Mouse (Mus musculus) liver, adult 2 months (tissue): ENCODE results near the gene Itpr2. TPM values are rescaled to one million over a fixed set of nuclear protein-coding genes. Genes with fewer than 3 reads are reported as not detected.

Experiments used
- DNase-seq: peaks from one replicate; pipeline ENCODE4 v3.0.0-alpha.2; 2011; ENCODE audit warnings: low read depth, low spot score; ENCODE audit errors: extremely low read depth
- H3K27ac ChIP-seq: fragments of 200-500 bp; replicated peaks from 2 replicates; pipeline ENCODE4 v1.5.1; 2012; ENCODE audit warnings: low read depth, mild to moderate bottlenecking, control low read depth, inconsistent platforms, low read length; ENCODE audit not compliant: insufficient read depth
- H3K27me3 ChIP-seq: fragments of 200-500 bp; 2 replicates; pipeline ENCODE4 v1.6.1; 2012; ENCODE audit warnings: mild to moderate bottlenecking, moderate library complexity, low read length, inconsistent platforms; ENCODE audit not compliant: control insufficient read depth, insufficient read depth
- H3K36me3 ChIP-seq: fragments of 200-500 bp; 2 replicates; pipeline ENCODE4 v1.6.1; 2012; ENCODE audit warnings: low read length, inconsistent platforms; ENCODE audit not compliant: control insufficient read depth, insufficient read depth
- H3K4me1 ChIP-seq: fragments of 200-500 bp; 2 replicates; pipeline ENCODE4 v1.6.1; 2011; ENCODE audit warnings: low read length; ENCODE audit not compliant: control insufficient read depth, insufficient read depth
- H3K4me3 ChIP-seq: fragments of 200-500 bp; 2 replicates; pipeline ENCODE4 v1.5.1; 2011; ENCODE audit warnings: low read depth, mild to moderate bottlenecking, control low read depth, low read length, moderate library complexity; ENCODE audit not compliant: insufficient read depth
- H3K79me2 ChIP-seq: fragments of 200-500 bp; 2 replicates; pipeline ENCODE4 v1.6.1; 2012; ENCODE audit warnings: inconsistent platforms, mild to moderate bottlenecking, low read length, moderate library complexity; ENCODE audit not compliant: control insufficient read depth, insufficient read depth
- H3K9ac ChIP-seq: fragments of 200-500 bp; 2 replicates; pipeline ENCODE4 v1.6.1; 2012; ENCODE audit warnings: low read depth, mild to moderate bottlenecking, control low read depth, inconsistent platforms, low read length
- CTCF ChIP-seq: fragments of 200-500 bp; IDR thresholded peaks from 2 replicates; pipeline ENCODE4 v1.5.1; 2011; ENCODE audit warnings: low read depth, low read length, control low read depth
- POLR2A ChIP-seq: fragments of 200-500 bp; IDR thresholded peaks from 2 replicates; pipeline ENCODE4 v1.6.1; 2011; ENCODE audit warnings: low read length, control low read depth; ENCODE audit not compliant: insufficient read depth; ENCODE audit errors: extremely low read depth
- WGBS: fragments of 180-500 bp; shearing (Covaris S2); methylation state at CpG from one replicate; pipeline ENCODE4 v1.1.7; 2018; 5-methylcytosine and 5-hydroxymethylcytosine counted together
- polyA plus RNA-seq: library from polyadenylated mRNA; depleted of rRNA; stranded (reverse); fragments of >200 nt; gene quantifications from 2 replicates; pipeline ENCODE4 v1.2.3, GENCODE M21; 2012
- total RNA-seq: library from RNA; depleted of rRNA; stranded (reverse); fragments of >200 nt; gene quantifications from 2 replicates; pipeline ENCODE4 v1.2.3, GENCODE M21; 2014

Itpr2 gene
- total and polyA plus RNA-seq, 2 experiments: 9.5 to 22.9 TPM

DNA sequence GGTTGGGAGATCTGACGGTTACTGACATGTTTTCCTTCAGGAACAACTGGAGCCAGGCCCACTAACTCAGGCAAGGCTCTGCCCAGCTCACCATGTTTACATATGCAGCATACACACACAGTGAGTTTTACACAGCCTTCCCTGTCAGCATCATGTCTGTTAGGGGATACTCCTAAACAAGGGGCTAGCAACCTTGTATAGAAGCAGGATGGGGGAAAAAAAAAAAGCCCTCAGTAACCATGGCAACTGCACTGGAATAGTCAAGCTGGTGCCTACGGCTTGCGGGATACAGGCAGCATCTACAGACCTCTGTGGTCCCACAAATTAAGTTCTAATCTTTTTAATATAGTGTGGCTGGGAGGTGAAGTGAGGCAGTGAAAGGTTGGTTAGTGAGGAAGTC lies 266.9 kb downstream of the Itpr2 start:
- Histone ChIP-seq H3K4me1 (no peaks in the 10 kb centered on the region), H3K4me3 (no peak overlapping the region), H3K36me3 (peaks cover 26% of the 10 kb centered on the region), H3K27me3 (no peaks in the 10 kb centered on the region), H3K9ac (no peak overlapping the region), H3K27ac (no peak overlapping the region), H3K79me2 (no peaks in the 10 kb centered on the region)
- no peak for TF ChIP-seq CTCF
- no peak for TF ChIP-seq POLR2A
- 95% methylated on average over 3 of the region's 3 CpGs for WGBS
- no peak for DNase-seq

- no peaks in the 10 kb centered on the region for H3K79me2 ChIP-seq
- H3K36me3 ChIP-seq: peaks cover 26% of the 10 kb centered on the region
- H3K27ac ChIP-seq: no peak overlapping the region
- H3K9ac ChIP-seq: no peak overlapping the region
- 98% methylated on average over 1 of the region's 1 CpGs for WGBS
- no peak for DNase-seq
- TF ChIP-seq CTCF (no peak), POLR2A (no peak)
- H3K4me1 ChIP-seq: no peaks in the 10 kb centered on the region
- H3K27me3 ChIP-seq: no peaks in the 10 kb centered on the region
- H3K4me3 ChIP-seq: no peak overlapping the region
Observed at GRCm38 (mm10) chr6:146234417-146234816, 267.6 kb downstream of the Itpr2 start.

DNA sequence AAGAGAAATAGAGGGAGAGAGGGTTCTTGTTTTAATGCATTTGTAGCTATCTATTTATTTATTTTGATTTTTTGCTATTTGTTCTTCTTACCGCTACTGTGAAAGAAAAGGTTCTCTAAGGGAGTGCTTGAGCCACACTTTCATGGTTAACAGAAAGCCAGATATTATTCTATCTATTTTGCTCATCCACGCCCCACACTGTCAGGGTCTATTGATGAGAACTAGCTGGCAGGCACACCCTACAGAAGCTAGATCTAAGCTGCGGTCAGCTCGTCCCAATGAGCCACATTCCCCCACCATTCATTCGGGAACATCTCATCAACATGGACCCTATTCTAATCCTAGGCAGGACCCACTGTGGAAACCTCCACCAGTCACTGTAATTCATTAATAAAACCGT lies 271.1 kb downstream of the Itpr2 start:
- Histone ChIP-seq H3K27ac (no peak overlapping the region), H3K79me2 (no peaks in the 10 kb centered on the region), H3K36me3 (peaks cover 43% of the 10 kb centered on the region), H3K27me3 (no peaks in the 10 kb centered on the region), H3K4me1 (no peaks in the 10 kb centered on the region), H3K9ac (no peak overlapping the region), H3K4me3 (no peak overlapping the region)
- no peak for DNase-seq
- TF ChIP-seq CTCF (no peak), POLR2A (no peak)
- 94% methylated on average over 6 of the region's 6 CpGs for WGBS

- Histone ChIP-seq H3K4me1 (no peaks in the 10 kb centered on the region), H3K79me2 (no peaks in the 10 kb centered on the region), H3K36me3 (peaks cover 46% of the 10 kb centered on the region), H3K4me3 (no peak overlapping the region), H3K27me3 (no peaks in the 10 kb centered on the region), H3K27ac (no peak overlapping the region), H3K9ac (no peak overlapping the region)
- 81% methylated on average over 9 of the region's 9 CpGs for WGBS
- no peak for DNase-seq
- TF ChIP-seq CTCF: no peak
- no peak for TF ChIP-seq POLR2A
Observed at GRCm38 (mm10) chr6:146230373-146230788, 271.6 kb downstream of the Itpr2 start.

DNA sequence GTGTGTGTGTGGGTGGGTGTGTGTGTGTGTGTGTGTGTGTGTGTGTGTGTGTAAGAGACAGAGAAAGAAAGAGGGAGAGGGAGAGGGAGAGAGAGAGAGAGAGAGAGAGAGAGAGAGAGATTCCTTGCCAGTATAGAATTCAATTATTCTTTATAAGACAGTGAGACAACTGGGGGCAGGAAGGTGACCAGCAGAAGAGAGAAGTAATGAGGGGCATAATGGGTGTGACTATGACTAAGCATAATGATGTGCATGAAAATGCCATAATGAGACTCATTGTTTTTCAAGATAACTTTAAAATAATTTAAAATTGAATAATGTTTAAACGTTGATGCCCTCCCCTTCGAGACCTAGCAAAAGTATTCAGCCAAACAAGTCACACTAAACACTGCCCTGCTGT lies 272.1 kb downstream of the Itpr2 start:
- no peak for TF ChIP-seq POLR2A
- no peak for TF ChIP-seq CTCF
- no peaks in the 10 kb centered on the region for H3K4me1 ChIP-seq
- H3K9ac ChIP-seq: no peak overlapping the region

GRCm38 (mm10) chr6:146229519-146229918 lies 272.5 kb downstream of the Itpr2 start:
- Histone ChIP-seq H3K4me1 (no peaks in the 10 kb centered on the region), H3K27me3 (no peaks in the 10 kb centered on the region), H3K27ac (no peak overlapping the region), H3K4me3 (no peak overlapping the region), H3K79me2 (no peaks in the 10 kb centered on the region), H3K9ac (no peak overlapping the region), H3K36me3 (peaks cover 46% of the 10 kb centered on the region)
- WGBS: 91% methylated on average over 9 of the region's 9 CpGs
- DNase-seq: no peak
- TF ChIP-seq POLR2A (no peak), CTCF (no peak)

More for the DNA sequence above, 272.1 kb downstream of the Itpr2 start:
- Histone ChIP-seq H3K27me3 (no peaks in the 10 kb centered on the region), H3K4me3 (no peak overlapping the region), H3K36me3 (peaks cover 46% of the 10 kb centered on the region), H3K79me2 (no peaks in the 10 kb centered on the region), H3K27ac (no peak overlapping the region)
- WGBS: 85% methylated on average over 2 of the region's 2 CpGs
- no peak for DNase-seq

GRCm38 (mm10) chr6:146228048-146228447 lies 274.0 kb downstream of the Itpr2 start:
- Histone ChIP-seq H3K4me3 (no peak overlapping the region), H3K79me2 (no peaks in the 10 kb centered on the region), H3K4me1 (no peaks in the 10 kb centered on the region), H3K9ac (no peak overlapping the region), H3K36me3 (peaks cover 47% of the 10 kb centered on the region), H3K27ac (no peak overlapping the region), H3K27me3 (no peaks in the 10 kb centered on the region)
- TF ChIP-seq POLR2A (no peak), CTCF (no peak)
- DNase-seq: no peak
- WGBS: 87% methylated on average over 3 of the region's 3 CpGs
